Mouse (Mus musculus) brain, embryonic 14.5 days (tissue): ENCODE measurements around the gene Crybg3.

Experiments used
- CTCF ChIP-seq: fragments of 200-500 bp; IDR thresholded peaks from 2 replicates; pipeline ENCODE4 v1.5.1; 2012; ENCODE audit warnings: inconsistent platforms, mild to moderate bottlenecking, moderate library complexity, borderline replicate concordance; ENCODE audit not compliant: insufficient read depth, insufficient read length; ENCODE audit errors: extremely low read depth
- POLR2A ChIP-seq: fragments of 200-500 bp; IDR thresholded peaks from 2 replicates; pipeline ENCODE4 v1.6.1; 2012; ENCODE audit warnings: mild to moderate bottlenecking, inconsistent platforms, borderline replicate concordance; ENCODE audit not compliant: poor library complexity, insufficient read depth, insufficient read length, severe bottlenecking; ENCODE audit errors: extremely low read depth

- TF ChIP-seq POLR2A (no peak), CTCF (no peak)
Observed at GRCm38 (mm10) chr16:59547887-59548581, 52.7 kb downstream of the Crybg3 start.
